Mouse (Mus musculus) testis, postnatal 10 days (tissue): ENCODE data around the gene Trim30a.
"Not testable (repeated sequence)": the region's sequence is repeated elsewhere in the genome, so short reads cannot be mapped to it uniquely, and the experiment has no call there.

Experiments used
- DNase-seq: peaks from one replicate; pipeline ENCODE4 v3.0.0; 2021; ENCODE audit warnings: low spot score

Trim30a gene

GRCm38 (mm10) chr7:104465065-104465744, at the start of gene Trim30a:
TSS of gene Trim30a (minus strand) at chr7:104465193.
- no peak for DNase-seq

GRCm38 (mm10) chr7:104507421-104508065, 42.5 kb upstream of the Trim30a start, which contains the start of gene Trim30d:
TSS of gene Trim30d (minus strand) at chr7:104507849.
- DNase-seq = not testable (repeated sequence)

GRCm38 (mm10) chr7:104501589-104502371, 36.8 kb upstream of the Trim30a start:
- DNase-seq = peak; percentile 44

- not testable (repeated sequence) for DNase-seq
Measured at GRCm38 (mm10) chr7:104501186-104501585, 36.2 kb upstream of the Trim30a start.

GRCm38 (mm10) chr7:104499464-104499863, 34.5 kb upstream of the Trim30a start:
- DNase-seq = not testable (repeated sequence)

GRCm38 (mm10) chr7:104445961-104446645, 18.9 kb downstream of the Trim30a start:
- no peak for DNase-seq

GRCm38 (mm10) chr7:104404460-104404950, 60.5 kb downstream of the Trim30a start:
- DNase-seq = no peak

- DNase-seq = no peak
Measured at GRCm38 (mm10) chr7:104401140-104401539, 63.9 kb downstream of the Trim30a start.

- DNase-seq = no peak
Measured at GRCm38 (mm10) chr7:104400698-104401097, 64.3 kb downstream of the Trim30a start, which contains the start of gene Trim30c. TSS of gene Trim30c (minus strand) at chr7:104400837.

GRCm38 (mm10) chr7:104398492-104398891, 66.5 kb downstream of the Trim30a start:
- DNase-seq = no peak

- no peak for DNase-seq
Measured at GRCm38 (mm10) chr7:104369736-104370414, 95.1 kb downstream of the Trim30a start, which contains the start of gene Trim30b. TSS of gene Trim30b (minus strand) at chr7:104369884.

- no peak for DNase-seq
Measured at GRCm38 (mm10) chr7:104366339-104366738, 98.7 kb downstream of the Trim30a start.
